28 mouse cellular contexts compared by ENCODE assay signal in genomic region chr1:191929897-191930524, GRCm38 (mm10). TPM values are rescaled to one million over a fixed set of nuclear protein-coding genes. Genes with fewer than 3 reads are reported as not detected.
DNase-seq lines count a peak whose midpoint lies in the region; ATAC-seq and TF ChIP-seq lines count a peak whose summit lies in the region.
"Had no signal": no experiment of that assay in that cellular context is flagged by ENCODE, and none has a peak within 500 bp of the region (broad histone marks: within the 10 kb centered on the region; RNA-seq: fewer than 3 reads in every experiment).

No protein-coding gene starts in this region.

- intact Hi-C loops in gastrocnemius, adult 2 months (cut with DNase I) = no loop called here
- intact Hi-C loops in gastrocnemius, postnatal 14 days (cut with DNase I; ENCODE audit: low total_unique reads) = no loop called here

- H3K27ac ChIP-seq in gastrocnemius, adult 2 months = no peak overlapping the region
- peak overlapping the region; percentile 38; the same call in 1 of the 2 replicates for H3K27ac ChIP-seq in heart, postnatal 0 days (ENCODE audit: low read depth)
- no peak overlapping the region for H3K27ac ChIP-seq in heart, embryonic 11.5 days (ENCODE audit: low read depth, low read length)
- H3K27ac ChIP-seq in ES-E14 (ENCODE audit: insufficient read depth, low read depth, low read length, poor library complexity, severe bottlenecking) = peak overlapping the region; percentile 80; the same call in 1 of the 2 replicates
- no peak overlapping the region for H3K27ac ChIP-seq in layer of hippocampus, adult 2 months
- H3K27ac ChIP-seq: embryonic facial prominence, embryonic 12.5 days; heart, embryonic 13.5 days; hindbrain, embryonic 10.5 days; intestine, embryonic 15.5 days; limb, embryonic 15.5 days; liver, embryonic 14.5 days; midbrain, embryonic 13.5 days had no signal

- H3K4me3 ChIP-seq in gastrocnemius, adult 2 months = no peak overlapping the region
- no peak overlapping the region for H3K4me3 ChIP-seq in heart, postnatal 0 days (ENCODE audit: low read depth, low read length)
- no peak overlapping the region for H3K4me3 ChIP-seq in heart, embryonic 11.5 days (ENCODE audit: low read depth, low read length)
- peak overlapping the region in 1 of 2 experiments; percentile 37; a peak in 1 of 4 replicates for H3K4me3 ChIP-seq in ES-E14 (ENCODE audit: insufficient read depth in 1 of 2, low read depth in 1 of 2, low read length in 2 of 2, poor library complexity in 1 of 2, severe bottlenecking in 1 of 2)
- no peak overlapping the region for H3K4me3 ChIP-seq in layer of hippocampus, adult 2 months
- H3K4me3 ChIP-seq: embryonic facial prominence, embryonic 12.5 days; heart, embryonic 13.5 days; hindbrain, embryonic 10.5 days; intestine, embryonic 15.5 days; limb, embryonic 15.5 days; megakaryocyte, embryonic 14.5 days; midbrain, embryonic 13.5 days had no signal

- TF ChIP-seq CTCF in gastrocnemius, adult 2 months (IDR thresholded peaks at IDR 0.05) = no peak
- TF ChIP-seq CTCF in heart, postnatal 0 days (IDR thresholded peaks at IDR 0.05; ENCODE audit: low read depth) = no peak
- TF ChIP-seq CTCF in layer of hippocampus, adult 2 months (conservative IDR thresholded peaks at IDR 0.05) = no peak

- 51% methylated on average over 12 of the region's 12 CpGs for WGBS in heart, postnatal 0 days
- 60% methylated on average over 12 of the region's 12 CpGs for WGBS in heart, embryonic 11.5 days (ENCODE audit: insufficient replicate concordance)

- H3K9ac ChIP-seq in heart, postnatal 0 days (replicated peaks; ENCODE audit: low read depth, low read length) = no peak overlapping the region
- no peak overlapping the region for H3K9ac ChIP-seq in heart, embryonic 11.5 days (ENCODE audit: low read depth, low read length)
- peak overlapping the region; percentile 79; the same call in 1 of the 2 replicates for H3K9ac ChIP-seq in ES-E14 (ENCODE audit: insufficient read depth, low read depth, low read length, poor library complexity, severe bottlenecking)
- H3K9ac ChIP-seq: embryonic facial prominence, embryonic 12.5 days; forebrain, postnatal 0 days; heart, embryonic 13.5 days; intestine, embryonic 15.5 days; limb, embryonic 15.5 days; liver, embryonic 14.5 days; lung, embryonic 14.5 days; midbrain, embryonic 13.5 days had no signal

- ATAC-seq in heart, postnatal 0 days (ENCODE audit: insufficient read depth, low read depth) = no peak
- no peak for ATAC-seq in heart, embryonic 11.5 days (replicated peaks; ENCODE audit: insufficient number of reproducible peaks, low FRiP score, low TSS enrichment)
- ATAC-seq: forebrain, postnatal 0 days; hindbrain, embryonic 16.5 days; intestine, embryonic 15.5 days; midbrain, embryonic 13.5 days had no signal

- no peaks in the 10 kb centered on the region for H3K36me3 ChIP-seq in heart, postnatal 0 days (replicated peaks; ENCODE audit: control insufficient read depth, insufficient read depth, low read length)
- H3K36me3 ChIP-seq in heart, embryonic 11.5 days (ENCODE audit: control insufficient read depth, insufficient read depth, low read length) = no peaks in the 10 kb centered on the region
- no peaks in the 10 kb centered on the region for H3K36me3 ChIP-seq in ES-E14 (ENCODE audit: control insufficient read depth, insufficient read depth, low read length, poor library complexity, severe bottlenecking)
- H3K36me3 ChIP-seq: embryonic facial prominence, embryonic 12.5 days; heart, embryonic 13.5 days; hindbrain, embryonic 10.5 days; intestine, embryonic 15.5 days; limb, embryonic 15.5 days; midbrain, embryonic 13.5 days had no signal

- no peak for TF ChIP-seq EP300 in heart, postnatal 0 days (IDR thresholded peaks at IDR 0.05; ENCODE audit: low read depth)

- in situ Hi-C loops in ES-E14 (cut with MboI; ENCODE audit: low sequenced_read_pairs in 2 of 2, unreplicated experiment in 2 of 2) = no loop called here

- H3K9me3 ChIP-seq in heart, postnatal 0 days (replicated peaks; ENCODE audit: control insufficient read depth, low read length) = no peaks in the 10 kb centered on the region
- H3K9me3 ChIP-seq in heart, embryonic 11.5 days (replicated peaks; ENCODE audit: control insufficient read depth, low read length) = no peaks in the 10 kb centered on the region
- no peaks in the 10 kb centered on the region for H3K9me3 ChIP-seq in ES-E14 (ENCODE audit: control insufficient read depth, insufficient read depth, low read depth, low read length)
- H3K9me3 ChIP-seq: embryonic facial prominence, embryonic 12.5 days; heart, embryonic 13.5 days; hindbrain, embryonic 10.5 days; intestine, embryonic 15.5 days; limb, embryonic 15.5 days; megakaryocyte, embryonic 14.5 days; midbrain, embryonic 13.5 days had no signal

- peak; percentile 24 for DNase-seq in gastrocnemius, adult 2 months
- no peak for DNase-seq in gastrocnemius, postnatal 14 days
- no peak for DNase-seq in heart, postnatal 0 days (ENCODE audit: low spot score)
- DNase-seq in ES-E14 (ENCODE audit: low read depth, low spot score) = no peak
- peak; percentile 35 for DNase-seq in heart, postnatal 4 days
- no peak for DNase-seq in layer of hippocampus, adult 2 months (ENCODE audit: low spot score in 2 of 2)
- DNase-seq: adrenal gland, adult 8-10 months; cerebellum, adult 2 months; cerebellum, postnatal 25 days; forebrain, postnatal 0 days; kidney, adult 8-10 months; kidney, postnatal 10 days; lung, embryonic 14.5 days; lung, postnatal 36 days; retina, postnatal 1 day; right cerebral cortex, postnatal 25 days; spleen, adult 18-20 months had no signal

- no peak overlapping the region for H3K4me2 ChIP-seq in heart, postnatal 0 days (ENCODE audit: low read depth, low read length)
- H3K4me2 ChIP-seq in heart, embryonic 11.5 days = no peak overlapping the region
- H3K4me2 ChIP-seq: embryonic facial prominence, embryonic 12.5 days; heart, embryonic 13.5 days; intestine, embryonic 15.5 days; limb, embryonic 15.5 days; lung, embryonic 14.5 days; midbrain, embryonic 13.5 days had no signal

- peaks cover 5% of the 10 kb centered on the region; the same call in 1 of the 2 replicates for H3K4me1 ChIP-seq in heart, postnatal 0 days (ENCODE audit: control insufficient read depth, insufficient read depth)
- H3K4me1 ChIP-seq in heart, embryonic 11.5 days (ENCODE audit: control insufficient read depth, insufficient read depth, low read length) = no peaks in the 10 kb centered on the region
- H3K4me1 ChIP-seq in ES-E14 (ENCODE audit: control insufficient read depth in 2 of 2, insufficient read depth in 2 of 2, low read length in 2 of 2, poor library complexity in 1 of 2) = peaks cover 5 to 28% of the 10 kb centered on the region in 2 experiments; a peak in 3 of 4 replicates
- H3K4me1 ChIP-seq: intestine, embryonic 15.5 days; midbrain, embryonic 13.5 days had no signal

- H3K27me3 ChIP-seq in heart, postnatal 0 days (ENCODE audit: control insufficient read depth, insufficient read depth, low read length) = no peaks in the 10 kb centered on the region
- H3K27me3 ChIP-seq in heart, embryonic 11.5 days (ENCODE audit: control insufficient read depth, insufficient read depth, low read length) = no peaks in the 10 kb centered on the region
- H3K27me3 ChIP-seq: heart, embryonic 13.5 days; intestine, embryonic 15.5 days; limb, embryonic 15.5 days had no signal

TF ChIP-seq in ES-E14, 5 proteins besides CTCF, POLR2A, EP300 and RAD21:
- TF ChIP-seq MAFK (IDR thresholded peaks at IDR 0.05; ENCODE audit: insufficient read depth, low read depth, low read length) (no peak), HCFC1 (IDR thresholded peaks at IDR 0.05; ENCODE audit: borderline replicate concordance, insufficient read depth, low read length) (no peak), ZC3H11A (IDR thresholded peaks at IDR 0.05; ENCODE audit: borderline replicate concordance, low read depth, low read length) (no peak), CHD2 (IDR thresholded peaks at IDR 0.05; ENCODE audit: low read depth, low read length) (no peak), ZNF384 (IDR thresholded peaks at IDR 0.05; ENCODE audit: low read depth, low read length) (no peak)
TF ChIP-seq in ES-E14: peak in this region for 0.

RNA-seq across cellular contexts. Expression of gene Slc30a1, which starts 23.4 kb away (rescaled TPM):
- 1 to 10 TPM; 5.8 to 6.4 TPM for total RNA-seq in gastrocnemius, adult 2 months (2021)
- total RNA-seq in gastrocnemius, postnatal 14 days (2021) = 1 to 10 TPM; 8.0 to 8.1 TPM
- 18.2 and 20.0 TPM in 2 replicates for total RNA-seq in heart, postnatal 0 days (2014; rRNA removed; ENCODE audit: low replicate concordance)
- 2.6 and 3.6 TPM in 2 replicates for polyA plus RNA-seq in heart, postnatal 0 days (2015; fragmentation: Nextera tagmentation; extraction: Ambion mirVana)
- polyA plus RNA-seq in heart, embryonic 11.5 days (2014; fragmentation: Nextera tagmentation; extraction: Ambion mirVana) = 2.1 and 2.4 TPM in 2 replicates
- 27.2 and 45.5 TPM in 2 replicates for total RNA-seq in ES-E14 (2012; rRNA removed)
- total RNA-seq in heart, postnatal 4 days (2021) = 10 to 100 TPM; 25.1 to 29.4 TPM
- 10 to 100 TPM; 35.5 to 37.1 TPM for total RNA-seq in layer of hippocampus, adult 2 months (2021)

RNA-seq across cellular contexts. Expression of gene Rd3, which starts 47.2 kb away (rescaled TPM):
- total RNA-seq in gastrocnemius, adult 2 months (2021) = under 1 TPM in 1 of 2 experiments, not detected in 1; 0.08 TPM
- under 1 TPM in 1 of 2 experiments, not detected in 1; 0.06 TPM for total RNA-seq in gastrocnemius, postnatal 14 days (2021)
- 0.34 and 2.4 TPM in 2 replicates for total RNA-seq in heart, postnatal 0 days (2014; rRNA removed; ENCODE audit: low replicate concordance)
- 5.9 and 8.0 TPM in 2 replicates for polyA plus RNA-seq in heart, postnatal 0 days (2015; fragmentation: Nextera tagmentation; extraction: Ambion mirVana)
- polyA plus RNA-seq in heart, embryonic 11.5 days (2014; fragmentation: Nextera tagmentation; extraction: Ambion mirVana) = 1.0 and 1.3 TPM in 2 replicates
- total RNA-seq in ES-E14 (2012; rRNA removed) = 0.13 TPM in 1 of 2 replicates, not detected in the other
- 1 to 10 TPM; 2.7 to 2.8 TPM for total RNA-seq in heart, postnatal 4 days (2021)
- under 1 TPM; 0.33 to 0.44 TPM for total RNA-seq in layer of hippocampus, adult 2 months (2021)
- total RNA-seq: monocyte, adult 5-6 weeks had no signal

Comparison
In these comparisons a context has a peak if more than half of its experiments do, and no peak if none do; other contexts are left out.
1. DNase-seq: peak in gastrocnemius, adult 2 months (single experiment) and heart, postnatal 4 days (single experiment); none in gastrocnemius, postnatal 14 days (single experiment), heart, postnatal 0 days (single experiment), ES-E14 (single experiment) and layer of hippocampus, adult 2 months (0 of 2).
2. H3K27ac ChIP-seq: peak in heart, postnatal 0 days (single experiment) and ES-E14 (single experiment); none in gastrocnemius, adult 2 months (single experiment), heart, embryonic 11.5 days (single experiment) and layer of hippocampus, adult 2 months (single experiment).